Mouse (Mus musculus): ENCODE measurements at regions not wholly inside any gene's neighbourhood (a gene's known extent, or its start where the extent isn't known, plus 50 kb on each side); places are given as distances from the start of the nearest gene placed in this dataset.

DNA sequence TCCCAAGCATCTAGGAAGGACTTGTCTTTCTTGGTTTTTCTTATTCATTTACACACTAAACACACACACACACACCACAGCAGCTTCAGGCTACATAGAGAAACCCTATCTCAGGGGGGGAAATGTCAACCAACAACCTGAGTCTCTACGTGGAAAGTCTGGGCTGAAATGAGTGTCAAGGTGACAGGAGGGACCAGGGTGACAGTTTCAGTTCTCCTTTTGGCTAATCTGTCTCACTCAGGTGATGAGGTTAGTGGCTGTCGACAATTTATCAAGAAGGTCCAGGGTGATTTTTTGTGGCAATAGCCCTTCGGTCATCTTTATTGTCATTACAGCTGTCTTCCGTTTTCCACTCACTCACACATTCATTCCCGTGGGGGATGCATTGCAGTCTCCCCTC lies 140.5 kb upstream of the Jmjd1c start:
- ATAC-seq (ENCODE audit: insufficient read depth, low FRiP score, low TSS enrichment), result no peak
- no peaks in the 10 kb centered on the region for H3K4me1 ChIP-seq (ENCODE audit: control insufficient read depth, insufficient read depth, low read length)

DNA sequence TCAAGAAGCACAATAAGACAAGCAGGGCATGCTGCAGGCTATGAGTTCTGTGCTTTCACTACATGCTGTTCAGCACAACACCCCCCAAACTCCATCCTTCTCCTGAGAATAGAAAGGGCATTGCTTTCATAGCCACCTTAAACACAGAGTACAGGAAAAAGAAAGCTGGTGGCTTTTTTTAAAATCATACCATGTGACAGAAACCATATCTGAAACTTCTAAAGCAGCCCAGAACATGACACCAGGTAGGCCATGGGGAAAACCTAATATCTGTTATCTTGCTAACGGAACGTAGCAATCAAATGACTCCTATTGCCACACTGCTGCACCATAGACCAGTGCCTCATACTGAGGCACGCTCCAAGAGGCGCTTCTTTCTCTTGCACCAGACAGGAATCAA lies 139.3 kb upstream of the Jmjd1c start:
- no peak for DNase-seq (ENCODE audit: low spot score)
- H3K4me2 ChIP-seq (ENCODE audit: low read depth), result no peak overlapping the region
- H3K4me3 ChIP-seq (ENCODE audit: low read depth, low read length), result no peak overlapping the region
- H3K4me1 ChIP-seq (ENCODE audit: control insufficient read depth, insufficient read depth, low read length), result no peaks in the 10 kb centered on the region
- no peak overlapping the region for H3K9ac ChIP-seq (ENCODE audit: low read length)
- H3K36me3 ChIP-seq (ENCODE audit: control insufficient read depth, insufficient read depth, low read length), result no peaks in the 10 kb centered on the region
- no peak for ATAC-seq (ENCODE audit: insufficient read depth, low FRiP score, low TSS enrichment)
- 92% methylated on average over 4 of the region's 4 CpGs for WGBS
- no peak overlapping the region for H3K27ac ChIP-seq (ENCODE audit: low read depth, low read length)
- H3K27me3 ChIP-seq (ENCODE audit: control insufficient read depth, insufficient read depth, low read length), result no peaks in the 10 kb centered on the region
- no peaks in the 10 kb centered on the region for H3K9me3 ChIP-seq (ENCODE audit: control insufficient read depth, low read length)

More for the DNA sequence above, 140.5 kb upstream of the Jmjd1c start:
- 74% methylated on average over 5 of the region's 5 CpGs for WGBS
- no peak overlapping the region for H3K9ac ChIP-seq (ENCODE audit: low read length)
- H3K36me3 ChIP-seq (ENCODE audit: control insufficient read depth, insufficient read depth, low read length), result no peaks in the 10 kb centered on the region
- H3K27me3 ChIP-seq (ENCODE audit: control insufficient read depth, insufficient read depth, low read length), result no peaks in the 10 kb centered on the region
- H3K9me3 ChIP-seq (ENCODE audit: control insufficient read depth, low read length), result no peaks in the 10 kb centered on the region
- no peak overlapping the region for H3K4me3 ChIP-seq (ENCODE audit: low read depth, low read length)
- no peak for DNase-seq (ENCODE audit: low spot score)
- no peak overlapping the region for H3K4me2 ChIP-seq (ENCODE audit: low read depth)
- no peak overlapping the region for H3K27ac ChIP-seq (ENCODE audit: low read depth, low read length)

- WGBS, result 83% methylated on average over 4 of the region's 4 CpGs
- Histone ChIP-seq H3K27ac (ENCODE audit: low read depth, low read length) (no peak overlapping the region), H3K4me3 (ENCODE audit: low read depth, low read length) (no peak overlapping the region)
Measured at GRCm38 (mm10) chr10:66957373-66957772, 138.6 kb upstream of the Jmjd1c start.

More at GRCm38 (mm10) chr10:66957373-66957772, 138.6 kb upstream of the Jmjd1c start:
- no peak overlapping the region for H3K4me2 ChIP-seq (ENCODE audit: low read depth)
- H3K4me1 ChIP-seq (ENCODE audit: control insufficient read depth, insufficient read depth, low read length), result no peaks in the 10 kb centered on the region
- ATAC-seq (ENCODE audit: insufficient read depth, low FRiP score, low TSS enrichment) (no peak), DNase-seq (ENCODE audit: low spot score) (no peak)
- H3K27me3 ChIP-seq (ENCODE audit: control insufficient read depth, insufficient read depth, low read length), result no peaks in the 10 kb centered on the region
- no peaks in the 10 kb centered on the region for H3K9me3 ChIP-seq (ENCODE audit: control insufficient read depth, low read length)
- H3K36me3 ChIP-seq (ENCODE audit: control insufficient read depth, insufficient read depth, low read length), result no peaks in the 10 kb centered on the region
- no peak overlapping the region for H3K9ac ChIP-seq (ENCODE audit: low read length)
